Mouse (Mus musculus) midbrain, postnatal 0 days (tissue): ENCODE results near the gene Mgll. TPM values are rescaled to one million over a fixed set of nuclear protein-coding genes. Genes with fewer than 3 reads are reported as not detected.

Experiments used
- ATAC-seq: fragments of 200-750 bp; cut with Nextera tagmentation; 2 replicates; pipeline ENCODE4 v1.8.0; 2017; ENCODE audit warnings: moderate number of reproducible peaks, mild to moderate bottlenecking, moderate TSS enrichment, moderate library complexity; ENCODE audit not compliant: low FRiP score
- DNase-seq: peaks from one replicate; pipeline ENCODE4 v3.0.0-alpha.2; 2015; ENCODE audit warnings: low spot score
- H3K27ac ChIP-seq: fragments of 300-500 bp; sonication (generic); 2 replicates; pipeline ENCODE4 v1.5.1; 2014; ENCODE audit warnings: low read depth, mild to moderate bottlenecking, low read length, mixed read lengths
- H3K27me3 ChIP-seq: fragments of 300-500 bp; sonication (generic); 2 replicates; pipeline ENCODE4 v1.6.1; 2014; ENCODE audit warnings: low read length, control low read depth, mixed read lengths; ENCODE audit not compliant: insufficient read depth
- H3K36me3 ChIP-seq: fragments of 300-500 bp; sonication (generic); 2 replicates; pipeline ENCODE4 v1.6.1; 2014; ENCODE audit warnings: low read length, control low read depth, mixed read lengths; ENCODE audit not compliant: insufficient read depth
- H3K4me1 ChIP-seq: fragments of 300-500 bp; sonication (generic); 2 replicates; pipeline ENCODE4 v1.6.1; 2014; ENCODE audit warnings: mild to moderate bottlenecking, control low read depth, antibody characterized with exemption, low read length, mixed read lengths; ENCODE audit not compliant: insufficient read depth
- H3K4me2 ChIP-seq: fragments of 300-500 bp; sonication (generic); 2 replicates; pipeline ENCODE4 v1.6.1; 2014; ENCODE audit warnings: low read depth, mild to moderate bottlenecking, low read length, mixed read lengths; ENCODE audit not compliant: poor library complexity, severe bottlenecking
- H3K4me3 ChIP-seq: fragments of 300-500 bp; sonication (generic); 2 replicates; pipeline ENCODE4 v1.5.1; 2014; ENCODE audit warnings: low read depth, mild to moderate bottlenecking, low read length, moderate library complexity
- H3K9ac ChIP-seq: fragments of 300-500 bp; sonication (generic); replicated peaks from 2 replicates; pipeline ENCODE4 v1.6.1; 2014; ENCODE audit warnings: mild to moderate bottlenecking, low read length, moderate library complexity, mixed read lengths; ENCODE audit not compliant: poor library complexity, severe bottlenecking
- H3K9me3 ChIP-seq: fragments of 300-500 bp; sonication (generic); 2 replicates; pipeline ENCODE4 v1.6.1; 2016; ENCODE audit warnings: low read length, control low read depth
- CTCF ChIP-seq: IDR thresholded peaks from 2 replicates; pipeline ENCODE4 v1.5.1; 2016; ENCODE audit warnings: antibody characterized with exemption, mild to moderate bottlenecking
- WGBS: fragments of 180-500 bp; shearing (Covaris S2); extraction: QIAGEN DNeasy Blood & Tissue Kit; methylation state at CpG from one replicate; pipeline ENCODE4 v1.1.7; 2014; 5-methylcytosine and 5-hydroxymethylcytosine counted together
- polyA plus RNA-seq: library from polyadenylated mRNA; unstranded; fragments of >200 nt; fragmentation: Nextera tagmentation; extraction: Ambion mirVana; gene quantifications from 2 replicates; pipeline ENCODE4 v1.2.1, GENCODE M21; 2015
- total RNA-seq: library from RNA; depleted of rRNA; stranded (reverse); fragments of >200 nt; gene quantifications from 2 replicates; pipeline ENCODE4 v1.2.3, GENCODE M21; 2014

Mgll gene
- total and polyA plus RNA-seq, 2 experiments from 2014 or later: 50.6 to 62.3 TPM

- no peak overlapping the region for H3K27ac ChIP-seq
- no peaks in the 10 kb centered on the region for H3K27me3 ChIP-seq
- peaks cover 7% of the 10 kb centered on the region for H3K4me1 ChIP-seq
- no peak overlapping the region for H3K4me2 ChIP-seq
- no peak for DNase-seq
- no peak overlapping the region for H3K9ac ChIP-seq
- ATAC-seq: no peak
- peaks cover 49% of the 10 kb centered on the region for H3K36me3 ChIP-seq
- TF ChIP-seq CTCF: no peak
- no peaks in the 10 kb centered on the region for H3K9me3 ChIP-seq
- no peak overlapping the region for H3K4me3 ChIP-seq
- WGBS: 75% methylated on average over 9 of the region's 9 CpGs
Observed at GRCm38 (mm10) chr6:88843781-88844725, 119.8 kb downstream of the Mgll start.

DNA sequence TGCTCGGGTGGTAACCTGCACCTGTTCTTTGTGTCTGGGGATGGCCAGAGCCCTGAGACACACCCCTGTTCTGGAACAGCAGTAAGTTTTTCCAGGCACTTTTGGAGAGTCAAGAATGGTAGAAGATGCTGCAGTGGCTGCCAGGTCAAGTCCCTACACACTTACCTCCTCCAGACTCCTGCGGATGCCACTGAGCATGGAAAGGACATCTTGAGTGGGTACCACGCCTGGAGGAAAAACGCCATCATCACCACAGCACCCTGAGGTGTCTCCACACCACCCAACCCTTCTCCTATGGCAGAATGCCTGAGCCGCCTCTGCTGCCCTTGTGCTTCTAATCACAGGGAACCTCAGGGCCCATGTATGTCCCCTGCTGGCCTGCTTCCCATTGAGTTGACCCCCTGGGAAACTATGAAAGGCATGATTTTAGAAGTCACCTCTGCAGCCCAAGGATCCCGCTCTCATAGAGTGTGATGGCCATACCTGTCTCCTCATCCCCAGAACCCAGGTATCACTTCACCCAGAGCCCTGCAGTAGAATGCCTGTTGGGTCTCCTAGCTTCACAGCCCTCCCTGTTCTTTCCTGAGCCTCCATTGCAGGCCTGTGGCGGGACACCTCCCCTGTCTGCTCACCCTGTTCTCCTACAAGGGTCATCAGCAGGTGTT lies 120.8 kb downstream of the Mgll start:
- Histone ChIP-seq H3K4me2 (no peak overlapping the region), H3K27me3 (no peaks in the 10 kb centered on the region), H3K36me3 (peaks cover 51% of the 10 kb centered on the region), H3K4me1 (peaks cover 7% of the 10 kb centered on the region), H3K9ac (no peak overlapping the region), H3K9me3 (no peaks in the 10 kb centered on the region), H3K27ac (no peak overlapping the region), H3K4me3 (no peak overlapping the region)
- ATAC-seq (no peak), DNase-seq (no peak)
- WGBS: 85% methylated on average over 7 of the region's 7 CpGs
- TF ChIP-seq CTCF: no peak

GRCm38 (mm10) chr6:88847571-88847970 lies 123.4 kb downstream of the Mgll start:
- no peaks in the 10 kb centered on the region for H3K9me3 ChIP-seq
- no peak overlapping the region for H3K4me3 ChIP-seq
- ATAC-seq (no peak), DNase-seq (no peak)
- no peaks in the 10 kb centered on the region for H3K27me3 ChIP-seq
- no peak overlapping the region for H3K4me2 ChIP-seq
- 58% methylated on average over 2 of the region's 2 CpGs for whole genome bisulfite sequencing
- H3K27ac ChIP-seq: no peak overlapping the region
- H3K36me3 ChIP-seq: peaks cover 51% of the 10 kb centered on the region
- no peaks in the 10 kb centered on the region for H3K4me1 ChIP-seq
- no peak overlapping the region for H3K9ac ChIP-seq
- TF ChIP-seq CTCF: no peak

GRCm38 (mm10) chr6:88849270-88849669 lies 125.1 kb downstream of the Mgll start:
- 45% methylated on average over 4 of the region's 4 CpGs for WGBS
- ATAC-seq (no peak), DNase-seq (no peak)

GRCm38 (mm10) chr6:88850034-88850433 lies 125.8 kb downstream of the Mgll start:
- no peak for TF ChIP-seq CTCF
- ATAC-seq (no peak), DNase-seq (no peak)
- Histone ChIP-seq H3K4me1 (no peaks in the 10 kb centered on the region), H3K27ac (no peak overlapping the region), H3K27me3 (no peaks in the 10 kb centered on the region), H3K4me2 (no peak overlapping the region), H3K9me3 (no peaks in the 10 kb centered on the region), H3K9ac (no peak overlapping the region), H3K36me3 (peaks cover 53% of the 10 kb centered on the region), H3K4me3 (no peak overlapping the region)
- 87% methylated on average over 7 of the region's 7 CpGs for WGBS

More at GRCm38 (mm10) chr6:88849270-88849669, 125.1 kb downstream of the Mgll start:
- Histone ChIP-seq H3K27ac (no peak overlapping the region), H3K4me3 (no peak overlapping the region), H3K27me3 (no peaks in the 10 kb centered on the region), H3K9ac (no peak overlapping the region), H3K4me1 (no peaks in the 10 kb centered on the region), H3K9me3 (no peaks in the 10 kb centered on the region), H3K36me3 (peaks cover 53% of the 10 kb centered on the region), H3K4me2 (no peak overlapping the region)
- peak; percentile 56 for TF ChIP-seq CTCF

DNA sequence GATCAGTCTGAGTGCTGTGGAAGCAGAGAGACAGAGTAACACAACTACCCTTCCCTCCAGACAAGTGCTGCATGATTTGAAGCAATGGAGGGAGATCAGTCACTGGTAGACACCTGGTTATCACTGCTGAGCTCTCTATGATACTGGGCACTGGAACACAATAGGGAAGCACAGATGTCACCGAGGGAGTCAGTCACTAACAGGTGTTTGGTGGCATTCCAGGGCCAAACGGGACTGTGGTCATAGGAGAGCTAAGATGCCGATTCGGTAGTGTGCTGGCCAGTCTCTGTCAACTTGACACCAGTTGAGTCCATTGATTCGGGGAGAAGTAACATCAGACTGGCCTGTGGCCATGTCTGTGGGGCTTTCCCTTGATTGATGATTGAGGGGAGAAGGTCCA lies 130.3 kb downstream of the Mgll start:
- Histone ChIP-seq H3K9me3 (no peaks in the 10 kb centered on the region), H3K36me3 (peaks cover 30% of the 10 kb centered on the region), H3K4me1 (no peaks in the 10 kb centered on the region), H3K27me3 (no peaks in the 10 kb centered on the region), H3K4me2 (no peak overlapping the region), H3K4me3 (no peak overlapping the region), H3K9ac (no peak overlapping the region), H3K27ac (no peak overlapping the region)
- WGBS: 80% methylated on average over 5 of the region's 5 CpGs
- TF ChIP-seq CTCF: no peak
- DNase-seq: no peak
- no peak for ATAC-seq
